Mouse (Mus musculus) stomach, embryonic 14.5 days (tissue): ENCODE data around the gene Clk3. TPM values are rescaled to one million over a fixed set of nuclear protein-coding genes. Genes with fewer than 3 reads are reported as not detected.
"Not testable (repeated sequence)": the region's sequence is repeated elsewhere in the genome, so short reads cannot be mapped to it uniquely, and the experiment has no call there.

ENCODE experiments used
- ATAC-seq: fragments of 200-750 bp; cut with Nextera tagmentation; 2 replicates; pipeline ENCODE4 v1.8.0; 2017; ENCODE audit warnings: low read depth, moderate TSS enrichment; ENCODE audit not compliant: insufficient number of reproducible peaks, insufficient read depth, low FRiP score
- H3K27ac ChIP-seq: fragments of 300-500 bp; sonication (generic); 2 replicates; pipeline ENCODE4 v1.5.1; 2014; ENCODE audit warnings: mild to moderate bottlenecking, low read length, moderate library complexity, mixed read lengths
- H3K27me3 ChIP-seq: fragments of 300-500 bp; sonication (generic); 2 replicates; pipeline ENCODE4 v1.6.1; 2014; ENCODE audit warnings: low read length, control low read depth, mixed read lengths; ENCODE audit not compliant: control insufficient read depth, insufficient read depth
- H3K36me3 ChIP-seq: fragments of 300-500 bp; sonication (generic); 2 replicates; pipeline ENCODE4 v1.6.1; 2014; ENCODE audit warnings: mild to moderate bottlenecking, control low read depth, low read length, moderate library complexity, mixed read lengths; ENCODE audit not compliant: control insufficient read depth, insufficient read depth
- H3K4me1 ChIP-seq: fragments of 300-500 bp; sonication (generic); 2 replicates; pipeline ENCODE4 v1.6.1; 2014; ENCODE audit warnings: low read length, control low read depth, mixed read lengths; ENCODE audit not compliant: control insufficient read depth, insufficient read depth
- H3K4me2 ChIP-seq: fragments of 300-500 bp; sonication (generic); replicated peaks from 2 replicates; pipeline ENCODE4 v1.6.1; 2014; ENCODE audit warnings: low read depth, low read length, control low read depth
- H3K4me3 ChIP-seq: fragments of 300-500 bp; sonication (generic); 2 replicates; pipeline ENCODE4 v1.5.1; 2014; ENCODE audit warnings: low read depth, low read length, control low read depth
- H3K9ac ChIP-seq: fragments of 300-500 bp; sonication (generic); replicated peaks from 2 replicates; pipeline ENCODE4 v1.6.1; 2014; ENCODE audit warnings: low read depth, mild to moderate bottlenecking, control low read depth, low read length, moderate library complexity, mixed read lengths
- H3K9me3 ChIP-seq: fragments of 300-500 bp; sonication (generic); 2 replicates; pipeline ENCODE4 v1.6.1; 2016; ENCODE audit warnings: low read depth, low read length, control low read depth; ENCODE audit not compliant: control insufficient read depth
- WGBS: fragments of 180-500 bp; shearing (Covaris S2); extraction: QIAGEN DNeasy Blood & Tissue Kit; methylation state at CpG from one replicate; pipeline ENCODE4 v1.1.7; 2014; 5-methylcytosine and 5-hydroxymethylcytosine counted together
- polyA plus RNA-seq: library from polyadenylated mRNA; unstranded; fragments of >200 nt; fragmentation: Nextera tagmentation; extraction: Ambion mirVana; gene quantifications from 2 replicates; pipeline ENCODE4 v1.2.1, GENCODE M21; 2014

Gene Clk3
- polyA plus RNA-seq, 1 experiment from 2014 or later: 73.1 TPM

DNA sequence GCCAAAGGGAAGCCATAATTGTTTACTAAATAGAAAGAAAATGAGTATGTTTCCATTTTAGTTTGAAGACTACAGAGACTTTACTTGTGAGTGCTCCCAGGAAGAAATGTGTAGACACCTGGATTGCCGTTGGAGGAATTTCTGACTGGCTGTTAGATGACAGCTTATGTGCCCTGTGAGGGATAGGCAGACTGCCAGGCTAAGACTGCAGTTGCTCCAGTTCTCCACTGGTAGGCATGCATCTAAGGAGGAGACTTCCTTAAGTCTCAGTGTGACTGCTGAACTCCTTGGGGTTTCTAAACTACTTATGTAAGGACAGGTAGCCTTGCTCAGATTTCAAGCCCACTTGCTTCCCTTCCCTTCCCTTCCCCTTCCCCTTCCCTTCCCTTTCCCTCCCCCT lies 37.3 kb downstream of the Clk3 start:
- Histone ChIP-seq H3K4me1 (0 out of 2 replicates have a peak, but pooled peaks cover 1% of the 10 kb centered on the region), H3K9me3 (no peaks in the 10 kb centered on the region), H3K27ac (no peak overlapping the region), H3K4me3 (no peak overlapping the region), H3K9ac (no peak overlapping the region), H3K36me3 (peaks cover 29% of the 10 kb centered on the region), H3K27me3 (no peaks in the 10 kb centered on the region), H3K4me2 (no peak overlapping the region)
- no peak for ATAC-seq
- 86% methylated on average over 1 of the region's 1 CpGs for WGBS

DNA sequence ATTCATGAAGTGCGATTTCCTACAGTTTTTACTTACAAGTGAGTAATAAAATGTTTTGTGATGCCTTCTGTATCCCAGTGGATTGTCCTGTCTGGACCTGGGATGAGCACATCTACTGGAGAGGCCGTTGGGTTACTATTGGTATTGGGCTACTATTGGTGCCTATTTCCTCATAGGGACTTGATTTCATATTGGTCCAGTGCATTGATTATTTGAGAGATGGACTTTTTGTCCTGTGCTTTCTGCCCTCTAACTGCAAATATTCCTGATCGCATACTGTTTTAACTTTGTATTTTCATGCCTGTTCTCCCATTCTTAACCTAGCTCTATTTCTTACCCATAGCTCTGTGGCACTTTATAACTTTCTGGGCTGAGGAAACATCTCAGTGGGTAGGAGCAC lies 41.0 kb downstream of the Clk3 start:
- 96% methylated on average over 3 of the region's 3 CpGs for WGBS
- Histone ChIP-seq H3K4me3 (no peak overlapping the region), H3K27me3 (no peaks in the 10 kb centered on the region), H3K4me2 (no peak overlapping the region), H3K4me1 (0 out of 2 replicates have a peak, but pooled peaks cover 3% of the 10 kb centered on the region), H3K36me3 (peaks cover 32% of the 10 kb centered on the region), H3K9me3 (no peaks in the 10 kb centered on the region), H3K9ac (no peak overlapping the region), H3K27ac (no peak overlapping the region)
- no peak for ATAC-seq

DNA sequence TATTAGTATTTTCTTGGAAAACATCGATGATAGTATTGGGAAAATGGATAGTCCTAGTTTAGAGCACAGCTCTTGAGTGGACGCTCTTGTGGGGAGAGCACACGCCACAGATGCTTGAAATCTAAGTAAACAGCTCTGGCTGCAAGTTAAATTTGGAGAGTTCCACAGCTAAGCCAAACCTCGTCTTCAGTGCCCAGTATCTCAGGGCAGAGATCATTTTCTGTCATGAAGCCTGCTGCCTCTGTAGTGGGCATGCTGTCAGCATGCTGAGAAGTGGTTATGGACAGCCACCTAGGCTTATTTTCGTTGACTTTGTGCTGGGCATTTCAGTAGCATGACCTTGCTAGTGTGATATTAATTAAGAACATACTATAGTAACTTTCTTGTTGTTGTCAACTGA lies 41.9 kb downstream of the Clk3 start:
- 83% methylated on average over 5 of the region's 5 CpGs for WGBS
- H3K9ac ChIP-seq: no peak overlapping the region
- 0 out of 2 replicates have a peak, but pooled peaks cover 3% of the 10 kb centered on the region for H3K4me1 ChIP-seq
- H3K4me2 ChIP-seq: no peak overlapping the region
- peaks cover 32% of the 10 kb centered on the region for H3K36me3 ChIP-seq
- ATAC-seq: no peak
- H3K9me3 ChIP-seq: no peaks in the 10 kb centered on the region
- H3K27ac ChIP-seq: no peak overlapping the region
- no peaks in the 10 kb centered on the region for H3K27me3 ChIP-seq
- no peak overlapping the region for H3K4me3 ChIP-seq

DNA sequence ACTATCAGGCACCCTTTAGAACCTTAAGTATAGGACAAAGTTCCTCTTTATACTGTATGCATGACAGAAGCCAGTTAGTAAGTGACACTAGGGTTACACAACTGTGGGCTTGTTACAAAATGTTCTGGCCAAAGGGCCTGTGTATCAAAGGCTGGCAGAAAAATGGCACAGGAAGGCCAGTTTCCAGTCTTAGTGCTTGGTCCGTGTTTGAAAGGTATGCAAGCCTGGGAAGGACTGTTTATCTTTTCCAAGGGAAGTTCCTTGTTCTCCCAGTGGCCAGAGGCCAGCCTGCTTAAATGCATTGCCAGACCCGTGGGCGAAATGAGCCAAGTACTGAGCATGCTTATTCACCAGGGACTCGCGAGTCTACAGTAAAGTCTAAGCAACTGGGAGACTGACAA lies 42.3 kb downstream of the Clk3 start:
- Histone ChIP-seq H3K27ac (no peak overlapping the region), H3K27me3 (no peaks in the 10 kb centered on the region), H3K9ac (no peak overlapping the region), H3K4me1 (0 out of 2 replicates have a peak, but pooled peaks cover 3% of the 10 kb centered on the region), H3K4me2 (no peak overlapping the region), H3K4me3 (no peak overlapping the region), H3K9me3 (no peaks in the 10 kb centered on the region), H3K36me3 (peaks cover 37% of the 10 kb centered on the region)
- WGBS: 56% methylated on average over 5 of the region's 5 CpGs
- no peak for ATAC-seq

DNA sequence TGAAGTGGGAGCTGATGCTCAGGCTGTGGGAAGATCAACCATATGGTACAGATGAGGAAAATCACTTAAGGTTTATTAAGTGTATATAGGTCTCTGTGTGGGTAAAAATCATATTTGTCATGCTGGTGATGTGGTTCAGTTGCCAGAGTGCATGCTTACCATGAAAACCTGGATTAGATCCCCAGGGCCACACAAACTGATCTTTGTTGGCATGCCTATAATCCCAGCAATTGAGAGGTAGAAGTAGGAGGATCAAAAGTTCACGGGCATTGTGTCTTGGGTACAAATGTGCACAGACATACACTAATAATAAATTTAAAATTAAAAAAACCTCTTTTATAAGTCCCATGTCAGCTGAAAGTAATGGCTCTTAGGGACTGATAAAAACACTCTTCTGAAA lies 43.3 kb downstream of the Clk3 start:
- Histone ChIP-seq H3K9ac (no peak overlapping the region), H3K36me3 (peaks cover 36% of the 10 kb centered on the region), H3K9me3 (no peaks in the 10 kb centered on the region), H3K4me3 (no peak overlapping the region), H3K4me2 (no peak overlapping the region), H3K27ac (no peak overlapping the region), H3K27me3 (no peaks in the 10 kb centered on the region), H3K4me1 (0 out of 2 replicates have a peak, but pooled peaks cover 3% of the 10 kb centered on the region)
- 97% methylated on average over 1 of the region's 1 CpGs for WGBS
- no peak for ATAC-seq

DNA sequence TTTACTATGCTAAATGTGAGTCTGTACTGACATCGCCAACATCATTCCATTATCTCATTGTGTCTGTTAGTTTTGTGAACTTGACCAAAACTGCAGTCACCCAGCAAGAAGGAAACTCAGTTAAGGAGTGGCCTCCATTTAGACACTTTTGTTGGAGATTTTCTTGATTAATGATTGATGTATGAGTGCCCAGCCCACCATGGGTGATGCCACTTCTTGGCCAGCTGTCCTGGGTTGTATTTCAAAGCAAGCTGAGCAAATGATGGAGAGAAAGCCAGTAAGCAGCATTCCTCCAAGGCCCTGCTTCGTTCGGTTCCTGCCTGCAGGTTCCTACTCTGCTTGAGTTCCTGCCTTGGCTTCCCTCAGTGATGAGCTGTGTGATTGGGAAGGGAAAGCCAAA lies 44.9 kb downstream of the Clk3 start:
- Histone ChIP-seq H3K4me2 (no peak overlapping the region), H3K27me3 (no peaks in the 10 kb centered on the region), H3K9ac (no peak overlapping the region), H3K4me3 (no peak overlapping the region), H3K36me3 (peaks cover 32% of the 10 kb centered on the region), H3K27ac (no peak overlapping the region), H3K4me1 (0 out of 2 replicates have a peak, but pooled peaks cover 3% of the 10 kb centered on the region), H3K9me3 (no peaks in the 10 kb centered on the region)
- ATAC-seq: no peak
- 86% methylated on average over 3 of the region's 3 CpGs for WGBS

DNA sequence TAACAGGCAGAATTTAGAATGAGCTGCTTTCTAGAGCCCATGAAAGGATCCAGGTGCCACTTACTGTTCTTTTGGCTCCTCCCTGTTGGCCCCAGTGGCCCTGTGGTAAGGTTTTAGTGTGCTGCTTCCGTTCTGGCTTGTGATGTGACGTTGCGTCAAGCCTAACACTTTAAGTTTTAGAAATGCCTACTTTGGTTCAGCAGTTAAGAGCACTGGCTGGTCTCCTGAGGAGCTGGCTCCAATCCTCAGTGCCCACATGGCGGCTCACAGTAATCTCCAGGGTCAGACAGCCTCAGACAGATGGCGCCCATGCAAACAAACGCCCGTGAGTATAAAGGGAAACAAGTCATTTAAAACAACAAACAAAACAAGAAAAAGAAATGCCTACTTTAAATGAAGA lies 47.3 kb downstream of the Clk3 start:
- no peaks in the 10 kb centered on the region for H3K27me3 ChIP-seq
- WGBS: 92% methylated on average over 7 of the region's 7 CpGs
- no peak overlapping the region for H3K27ac ChIP-seq
- no peak overlapping the region for H3K4me2 ChIP-seq
- ATAC-seq: no peak
- H3K4me3 ChIP-seq: no peak overlapping the region
- H3K9me3 ChIP-seq: no peaks in the 10 kb centered on the region
- H3K9ac ChIP-seq: no peak overlapping the region
- peaks cover 52% of the 10 kb centered on the region for H3K36me3 ChIP-seq
- 0 out of 2 replicates have a peak, but pooled peaks cover 2% of the 10 kb centered on the region for H3K4me1 ChIP-seq

DNA sequence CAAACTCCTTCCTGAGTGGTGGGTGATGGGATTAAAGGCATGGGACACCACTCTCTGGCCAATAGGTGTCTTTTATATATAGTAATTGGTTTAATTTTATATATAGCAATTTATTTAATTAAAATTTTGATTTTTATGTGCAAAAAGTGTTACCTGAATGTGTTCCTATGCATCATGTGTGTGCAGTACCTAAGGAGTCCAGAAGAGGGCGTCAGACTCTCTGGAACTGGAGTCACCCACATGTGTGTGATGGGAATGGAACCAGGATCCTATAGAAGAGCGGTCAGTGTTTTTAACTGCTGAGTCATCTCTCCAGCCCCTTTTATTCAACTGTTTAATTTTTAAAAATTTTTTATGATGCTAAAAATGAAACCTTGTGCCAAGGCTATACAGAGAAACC lies 53.5 kb downstream of the Clk3 start:
- WGBS: 63% methylated on average over 2 of the region's 2 CpGs

DNA sequence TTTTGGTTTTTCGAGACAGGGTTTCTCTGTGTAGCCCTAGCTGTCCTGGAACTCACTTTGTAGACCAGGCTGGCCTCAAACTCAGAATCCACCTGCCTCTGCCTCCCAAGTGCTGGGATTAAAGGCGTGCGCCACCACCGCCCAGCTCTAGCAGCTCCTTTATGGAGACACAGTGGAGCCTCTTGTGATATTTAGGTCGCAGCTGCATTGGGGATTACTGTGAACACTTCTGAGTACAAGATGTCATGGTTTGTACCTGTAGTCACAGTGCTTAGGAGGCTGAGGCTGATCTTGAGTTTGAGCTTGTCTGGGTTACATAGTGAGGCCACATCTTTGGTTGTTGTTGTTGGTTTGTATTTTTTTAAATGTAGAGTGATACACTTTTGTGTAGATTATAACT lies 55.4 kb downstream of the Clk3 start:
- peaks cover 20% of the 10 kb centered on the region for H3K36me3 ChIP-seq
- H3K27ac ChIP-seq, H3K9ac ChIP-seq, ATAC-seq, H3K4me3 ChIP-seq, H3K4me1 ChIP-seq, H3K27me3 ChIP-seq, H3K9me3 ChIP-seq, H3K4me2 ChIP-seq: not testable (repeated sequence)
- 85% methylated on average over 5 of the region's 5 CpGs for WGBS

More for the DNA sequence above, 53.5 kb downstream of the Clk3 start:
- Histone ChIP-seq H3K9me3 (0 out of 2 replicates have a peak, but pooled peaks cover 4% of the 10 kb centered on the region), H3K4me2 (no peak overlapping the region), H3K9ac (no peak overlapping the region), H3K4me3 (no peak overlapping the region), H3K27ac (no peak overlapping the region), H3K36me3 (peaks cover 32% of the 10 kb centered on the region), H3K27me3 (no peaks in the 10 kb centered on the region), H3K4me1 (peaks cover 7% of the 10 kb centered on the region; the same call in 1 of the 2 replicates)
- ATAC-seq: no peak
